Mouse (Mus musculus) midbrain, embryonic 15.5 days (tissue): ENCODE measurements around the gene Hlx. TPM values are rescaled to one million over a fixed set of nuclear protein-coding genes. Genes with fewer than 3 reads are reported as not detected.
A peak's percentile ranks its signal among the peaks of the same experiment; 100 is the strongest.

Source experiments
- ATAC-seq: fragments of 200-750 bp; cut with Nextera tagmentation; replicated peaks from 2 replicates; pipeline ENCODE4 v1.8.0; 2017; ENCODE audit warnings: moderate TSS enrichment
- H3K27ac ChIP-seq: fragments of 300-500 bp; sonication (generic); 2 replicates; pipeline ENCODE4 v1.5.1; 2015; ENCODE audit warnings: mild to moderate bottlenecking, inconsistent platforms
- H3K27me3 ChIP-seq: fragments of 300-500 bp; sonication (generic); replicated peaks from 2 replicates; pipeline ENCODE4 v1.6.1; 2015; ENCODE audit warnings: inconsistent platforms
- H3K36me3 ChIP-seq: fragments of 300-500 bp; sonication (generic); replicated peaks from 2 replicates; pipeline ENCODE4 v1.6.1; 2015; ENCODE audit warnings: inconsistent platforms
- H3K4me1 ChIP-seq: fragments of 300-500 bp; sonication (generic); 2 replicates; pipeline ENCODE4 v1.6.1; 2015; ENCODE audit warnings: inconsistent platforms
- H3K4me2 ChIP-seq: fragments of 300-500 bp; sonication (generic); 2 replicates; pipeline ENCODE4 v1.6.1; 2015; ENCODE audit warnings: inconsistent platforms, mild to moderate bottlenecking, moderate library complexity
- H3K4me3 ChIP-seq: fragments of 300-500 bp; sonication (generic); 2 replicates; pipeline ENCODE4 v1.5.1; 2015; ENCODE audit warnings: mild to moderate bottlenecking, inconsistent platforms
- H3K9ac ChIP-seq: fragments of 300-500 bp; sonication (generic); 2 replicates; pipeline ENCODE4 v1.6.1; 2015; ENCODE audit warnings: mild to moderate bottlenecking, inconsistent platforms
- H3K9me3 ChIP-seq: fragments of 300-500 bp; sonication (generic); 2 replicates; pipeline ENCODE4 v1.6.1; 2016; ENCODE audit warnings: inconsistent platforms
- WGBS: fragments of 180-500 bp; shearing (Covaris S2); methylation state at CpG from one replicate; pipeline ENCODE4 v1.1.7; 2015; ENCODE audit warnings: mixed read lengths; 5-methylcytosine and 5-hydroxymethylcytosine counted together
- polyA plus RNA-seq: library from polyadenylated mRNA; unstranded; fragments of >200 nt; fragmentation: Nextera tagmentation; extraction: Ambion mirVana; gene quantifications from 2 replicates; pipeline ENCODE4 v1.2.1, GENCODE M21; 2015

Hlx gene
- polyA plus RNA-seq, 1 experiment from 2014 or later = 2.2 TPM

GRCm38 (mm10) chr1:184750114-184750664 is 17.8 kb upstream of the Hlx start:
- Histone ChIP-seq H3K27ac (no peak overlapping the region), H3K4me1 (no peaks in the 10 kb centered on the region), H3K27me3 (no peaks in the 10 kb centered on the region), H3K4me2 (no peak overlapping the region), H3K36me3 (no peaks in the 10 kb centered on the region), H3K9me3 (no peaks in the 10 kb centered on the region), H3K9ac (no peak overlapping the region), H3K4me3 (no peak overlapping the region)
- 85% methylated on average over 11 of the region's 11 CpGs for WGBS
- no peak for ATAC-seq

GRCm38 (mm10) chr1:184748692-184749152 is 16.3 kb upstream of the Hlx start:
- no peak overlapping the region for H3K4me3 ChIP-seq
- no peak overlapping the region for H3K4me2 ChIP-seq
- no peak for ATAC-seq
- H3K9me3 ChIP-seq = no peaks in the 10 kb centered on the region
- H3K36me3 ChIP-seq = no peaks in the 10 kb centered on the region
- H3K27ac ChIP-seq = no peak overlapping the region
- no peak overlapping the region for H3K9ac ChIP-seq
- 63% methylated on average over 14 of the region's 14 CpGs for WGBS
- H3K4me1 ChIP-seq = no peaks in the 10 kb centered on the region
- no peaks in the 10 kb centered on the region for H3K27me3 ChIP-seq

- Histone ChIP-seq H3K9ac (no peak overlapping the region), H3K27me3 (peaks cover 70% of the 10 kb centered on the region), H3K4me1 (0 out of 2 replicates have a peak, but pooled peaks cover under 1% of the 10 kb centered on the region), H3K27ac (no peak overlapping the region), H3K4me2 (no peak overlapping the region), H3K36me3 (no peaks in the 10 kb centered on the region), H3K4me3 (no peak overlapping the region), H3K9me3 (no peaks in the 10 kb centered on the region)
- WGBS = 8% methylated on average over 14 of the region's 14 CpGs
- ATAC-seq = peak; percentile 71; the same call in 1 of the 2 replicates
These were observed 5.6 kb upstream of the Hlx start for GRCm38 (mm10) chr1:184737876-184738479.

GRCm38 (mm10) chr1:184737228-184737627 is 4.8 kb upstream of the Hlx start:
- peaks cover 76% of the 10 kb centered on the region for H3K27me3 ChIP-seq
- H3K4me1 ChIP-seq = peaks cover 6% of the 10 kb centered on the region
- H3K9ac ChIP-seq = no peak overlapping the region
- no peak overlapping the region for H3K4me3 ChIP-seq
- no peak overlapping the region for H3K27ac ChIP-seq
- 24% methylated on average over 2 of the region's 2 CpGs for WGBS
- H3K36me3 ChIP-seq = no peaks in the 10 kb centered on the region
- H3K4me2 ChIP-seq = no peak overlapping the region
- no peak for ATAC-seq
- H3K9me3 ChIP-seq = no peaks in the 10 kb centered on the region

- Histone ChIP-seq H3K4me3 (no peak overlapping the region), H3K9me3 (no peaks in the 10 kb centered on the region), H3K4me2 (no peak overlapping the region), H3K36me3 (no peaks in the 10 kb centered on the region), H3K27ac (no peak overlapping the region), H3K9ac (no peak overlapping the region), H3K4me1 (peaks cover 14% of the 10 kb centered on the region), H3K27me3 (peaks cover 78% of the 10 kb centered on the region)
- ATAC-seq = no peak
- whole genome bisulfite sequencing = 12% methylated on average over 5 of the region's 5 CpGs
These were observed 3.8 kb upstream of the Hlx start for GRCm38 (mm10) chr1:184736260-184736659.

GRCm38 (mm10) chr1:184734991-184735920 is 2.8 kb upstream of the Hlx start:
- Histone ChIP-seq H3K27ac (no peak overlapping the region), H3K9ac (no peak overlapping the region), H3K9me3 (no peaks in the 10 kb centered on the region), H3K4me2 (no peak overlapping the region), H3K36me3 (no peaks in the 10 kb centered on the region), H3K27me3 (peaks cover 79% of the 10 kb centered on the region), H3K4me1 (peaks cover 14% of the 10 kb centered on the region), H3K4me3 (no peak overlapping the region)
- WGBS = 2% methylated on average over 25 of the region's 25 CpGs
- ATAC-seq = no peak

- no peak for ATAC-seq
- Histone ChIP-seq H3K27ac (no peak overlapping the region), H3K4me2 (peak overlapping the region; percentile 20; the same call in 1 of the 2 replicates), H3K4me3 (no peak overlapping the region), H3K9ac (no peak overlapping the region), H3K9me3 (no peaks in the 10 kb centered on the region), H3K36me3 (no peaks in the 10 kb centered on the region), H3K4me1 (peaks cover 14% of the 10 kb centered on the region), H3K27me3 (peaks cover 78% of the 10 kb centered on the region)
- WGBS = 1% methylated on average over 27 of the region's 27 CpGs
These were observed 1.8 kb upstream of the Hlx start for GRCm38 (mm10) chr1:184734067-184734830.

GRCm38 (mm10) chr1:184733300-184734066 is 1.1 kb upstream of the Hlx start:
- peaks cover 14% of the 10 kb centered on the region for H3K4me1 ChIP-seq
- no peak for ATAC-seq
- H3K36me3 ChIP-seq = no peaks in the 10 kb centered on the region
- no peak overlapping the region for H3K27ac ChIP-seq
- H3K9ac ChIP-seq = no peak overlapping the region
- H3K4me2 ChIP-seq = peak overlapping the region; percentile 51
- H3K9me3 ChIP-seq = no peaks in the 10 kb centered on the region
- 2% methylated on average over 28 of the region's 28 CpGs for WGBS
- H3K4me3 ChIP-seq = no peak overlapping the region
- peaks cover 77% of the 10 kb centered on the region for H3K27me3 ChIP-seq

GRCm38 (mm10) chr1:184731644-184732545 is 524 bp downstream of the Hlx start:
- Histone ChIP-seq H3K27ac (no peak overlapping the region), H3K4me3 (peak overlapping the region; percentile 32), H3K36me3 (no peaks in the 10 kb centered on the region), H3K9ac (peak overlapping the region; percentile 21; the same call in 1 of the 2 replicates), H3K9me3 (no peaks in the 10 kb centered on the region), H3K4me1 (peaks cover 26% of the 10 kb centered on the region), H3K4me2 (peak overlapping the region; percentile 51), H3K27me3 (peaks cover 82% of the 10 kb centered on the region)
- WGBS = under 1% methylated on average over 82 of the region's 85 CpGs
- peak; percentile 41; the same call in 1 of the 2 replicates for ATAC-seq

GRCm38 (mm10) chr1:184731091-184731640 is 1.3 kb downstream of the Hlx start:
- Histone ChIP-seq H3K4me2 (peak overlapping the region; percentile 51), H3K9me3 (no peaks in the 10 kb centered on the region), H3K4me1 (peaks cover 26% of the 10 kb centered on the region), H3K36me3 (no peaks in the 10 kb centered on the region), H3K9ac (no peak overlapping the region), H3K4me3 (peak overlapping the region; percentile 32), H3K27ac (no peak overlapping the region), H3K27me3 (peaks cover 82% of the 10 kb centered on the region)
- 3% methylated on average over 18 of the region's 18 CpGs for WGBS
- ATAC-seq = no peak
